Mouse (Mus musculus) liver, embryonic 14.5 days (tissue): Measurements from ENCODE around the gene Slc4a3. TPM values are rescaled to one million over a fixed set of nuclear protein-coding genes. Genes with fewer than 3 reads are reported as not detected.

Experiments
- ATAC-seq: fragments of 200-750 bp; cut with Nextera tagmentation; 2 replicates; pipeline ENCODE4 v1.8.0; 2017; ENCODE audit warnings: moderate number of reproducible peaks, mild to moderate bottlenecking, moderate library complexity; ENCODE audit not compliant: insufficient read depth
- DNase-seq, 3 experiments: peaks; one replicate each; pipeline ENCODE4 v3.0.0-alpha.2; 2012 to 2013; ENCODE audit warnings: low read depth in 3 of 3, low spot score in 3 of 3
- H3K27ac ChIP-seq: fragments of 300-500 bp; sonication (generic); 2 replicates; pipeline ENCODE4 v1.5.1; 2014; ENCODE audit warnings: moderate library complexity, mild to moderate bottlenecking, control low read depth, inconsistent platforms
- H3K27me3 ChIP-seq: fragments of 300-500 bp; sonication (generic); 2 replicates; pipeline ENCODE4 v1.6.1; 2014; ENCODE audit warnings: mild to moderate bottlenecking, low read length, moderate library complexity; ENCODE audit not compliant: control insufficient read depth, insufficient read depth
- H3K36me3 ChIP-seq: fragments of 300-500 bp; sonication (generic); replicated peaks from 2 replicates; pipeline ENCODE4 v1.6.1; 2014; ENCODE audit warnings: low read depth; ENCODE audit not compliant: control insufficient read depth, insufficient read depth
- H3K4me1 ChIP-seq, 2 experiments: fragments of 200-500 bp in 1 of 2; fragments of 300-500 bp in 1 of 2; sonication (generic) in 1 of 2; replicated peaks; 2 replicates each; pipeline ENCODE4 v1.6.1; 2012 to 2014; ENCODE audit warnings: antibody characterized with exemption in 1 of 2, inconsistent platforms in 1 of 2, low read length in 1 of 2; ENCODE audit not compliant: control insufficient read depth in 2 of 2, insufficient read depth in 2 of 2
- H3K4me2 ChIP-seq: fragments of 300-500 bp; sonication (generic); 2 replicates; pipeline ENCODE4 v1.6.1; 2014; ENCODE audit warnings: low read depth, mild to moderate bottlenecking, control low read depth, moderate library complexity
- H3K4me3 ChIP-seq, 2 experiments: fragments of 200-500 bp in 1 of 2; fragments of 300-500 bp in 1 of 2; sonication (generic) in 1 of 2; 2 replicates each; pipeline ENCODE4 v1.5.1; 2012 to 2014; ENCODE audit warnings: low read depth in 2 of 2, low read length in 2 of 2, mild to moderate bottlenecking in 2 of 2, control low read depth in 1 of 2, inconsistent platforms in 1 of 2, moderate library complexity in 1 of 2; ENCODE audit not compliant: insufficient read depth in 1 of 2
- H3K9ac ChIP-seq: fragments of 300-500 bp; sonication (generic); replicated peaks from 2 replicates; pipeline ENCODE4 v1.6.1; 2014; ENCODE audit warnings: mild to moderate bottlenecking, control low read depth, moderate library complexity
- H3K9me3 ChIP-seq: fragments of 300-500 bp; sonication (generic); 2 replicates; pipeline ENCODE4 v1.6.1; 2016; ENCODE audit warnings: low read length, mixed read lengths; ENCODE audit not compliant: control insufficient read depth
- CTCF ChIP-seq: IDR thresholded peaks from 2 replicates; pipeline ENCODE4 v1.5.1; 2016; ENCODE audit warnings: antibody characterized with exemption, low read depth, control low read depth
- EP300 ChIP-seq: IDR thresholded peaks from 2 replicates; pipeline ENCODE4 v1.6.1; 2016; ENCODE audit warnings: antibody characterized with exemption, low read depth
- WGBS: fragments of 180-500 bp; shearing (Covaris S2); extraction: QIAGEN DNeasy Blood & Tissue Kit; methylation state at CpG from one replicate; pipeline ENCODE4 v1.1.7; 2014; ENCODE audit not compliant: insufficient replicate concordance; 5-methylcytosine and 5-hydroxymethylcytosine counted together
- polyA plus RNA-seq, 2 experiments: library from polyadenylated mRNA; depleted of rRNA in 1 of 2; stranded (reverse) in 1 of 2; unstranded in 1 of 2; fragments of >200 nt; fragmentation: Nextera tagmentation in 1 of 2; extraction: Ambion mirVana in 1 of 2; gene quantifications; 2 replicates each; pipeline versions ENCODE4 v1.2.1 to v1.2.3; 2012 to 2014

The Slc4a3 gene
- polyA plus RNA-seq, 2 experiments: 0.44 to 1.2 TPM

- DNase-seq: no peak
Observed at GRCm38 (mm10) chr1:75601738-75602137, 55.7 kb downstream of the Slc4a3 start.

DNA sequence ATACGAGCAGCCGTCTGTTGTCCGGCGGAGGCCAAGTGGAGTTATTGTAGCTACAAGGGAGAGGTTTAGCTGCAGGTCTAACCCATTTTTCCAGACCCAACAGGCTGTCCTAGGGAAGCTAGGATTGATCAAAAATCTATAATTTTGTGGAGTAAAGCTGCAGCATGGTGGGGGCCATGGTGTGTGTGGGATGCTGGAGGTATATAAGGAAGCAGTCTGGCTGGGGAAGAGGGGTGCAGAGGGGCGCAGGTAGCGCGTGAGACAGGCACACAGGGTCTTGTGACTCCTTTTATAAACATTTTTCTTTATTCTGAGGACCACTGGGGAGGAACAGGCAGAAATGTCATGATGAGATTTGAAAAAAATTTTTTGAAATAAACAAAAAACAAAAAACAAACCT, 57.5 kb downstream of the Slc4a3 start:
- H3K9ac ChIP-seq: no peak overlapping the region
- WGBS: 61% methylated on average over 7 of the region's 7 CpGs
- ATAC-seq: no peak

More at GRCm38 (mm10) chr1:75601738-75602137, 55.7 kb downstream of the Slc4a3 start:
- Histone ChIP-seq H3K9me3 (no peaks in the 10 kb centered on the region), H3K4me2 (no peak overlapping the region), H3K4me1 (no peaks in the 10 kb centered on the region), H3K36me3 (no peaks in the 10 kb centered on the region), H3K27me3 (no peaks in the 10 kb centered on the region), H3K4me3 (no peak overlapping the region), H3K9ac (no peak overlapping the region), H3K27ac (no peak overlapping the region)
- 15% methylated on average over 11 of the region's 12 CpGs for WGBS
- TF ChIP-seq EP300 (no peak), CTCF (no peak)
- no peak for ATAC-seq

GRCm38 (mm10) chr1:75608225-75608624, 62.2 kb downstream of the Slc4a3 start:
- Histone ChIP-seq H3K9ac (no peak overlapping the region), H3K27ac (no peak overlapping the region), H3K4me1 (no peaks in the 10 kb centered on the region), H3K4me2 (no peak overlapping the region), H3K36me3 (no peaks in the 10 kb centered on the region), H3K9me3 (no peaks in the 10 kb centered on the region), H3K27me3 (no peaks in the 10 kb centered on the region), H3K4me3 (no peak overlapping the region)
- no peak for ATAC-seq
- WGBS: 79% methylated on average over 7 of the region's 7 CpGs
- no peak for TF ChIP-seq CTCF
- TF ChIP-seq EP300: no peak
- no peak for DNase-seq

More for the DNA sequence above, 57.5 kb downstream of the Slc4a3 start:
- DNase-seq: no peak
- TF ChIP-seq CTCF: no peak
- Histone ChIP-seq H3K9me3 (no peaks in the 10 kb centered on the region), H3K27ac (no peak overlapping the region), H3K36me3 (no peaks in the 10 kb centered on the region), H3K4me1 (no peaks in the 10 kb centered on the region), H3K4me3 (no peak overlapping the region), H3K4me2 (no peak overlapping the region), H3K27me3 (no peaks in the 10 kb centered on the region)

DNA sequence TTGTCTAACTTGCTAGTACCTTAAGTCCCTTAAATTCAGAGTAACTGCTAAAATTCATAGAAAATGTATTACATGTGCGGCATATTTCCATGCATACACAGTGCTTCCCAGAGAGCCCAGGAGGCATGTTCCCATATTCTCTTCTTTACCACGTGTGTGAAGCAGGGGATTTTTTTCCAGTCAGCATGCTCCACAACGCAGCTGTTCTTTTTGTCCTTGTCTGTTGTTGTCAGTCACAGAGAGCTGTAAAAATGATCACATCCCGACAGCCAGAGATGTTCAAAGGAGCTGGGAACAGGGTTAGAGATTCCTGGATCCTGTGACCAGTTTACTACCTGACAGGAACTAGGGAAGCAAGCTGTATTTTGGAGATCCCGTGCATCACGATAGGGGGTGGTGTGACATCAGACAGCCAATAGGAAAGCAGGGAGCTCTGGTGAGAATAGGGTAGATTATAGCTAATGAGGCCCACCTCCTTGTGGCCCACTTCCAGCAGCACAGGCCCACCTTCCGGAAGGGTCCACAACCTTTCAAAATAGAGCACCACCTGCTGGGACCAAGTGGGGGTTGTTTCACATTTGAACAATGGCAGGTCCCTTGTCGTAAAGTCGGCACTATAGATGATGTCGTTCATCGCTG, 62.7 kb downstream of the Slc4a3 start:
- Histone ChIP-seq H3K4me1 (no peaks in the 10 kb centered on the region), H3K27ac (no peak overlapping the region), H3K9ac (no peak overlapping the region), H3K9me3 (no peaks in the 10 kb centered on the region), H3K4me3 (no peak overlapping the region), H3K27me3 (no peaks in the 10 kb centered on the region), H3K36me3 (no peaks in the 10 kb centered on the region), H3K4me2 (no peak overlapping the region)
- WGBS: 63% methylated on average over 11 of the region's 11 CpGs
- no peak for TF ChIP-seq EP300
- TF ChIP-seq CTCF: no peak
- ATAC-seq: no peak
- no peak for DNase-seq

DNA sequence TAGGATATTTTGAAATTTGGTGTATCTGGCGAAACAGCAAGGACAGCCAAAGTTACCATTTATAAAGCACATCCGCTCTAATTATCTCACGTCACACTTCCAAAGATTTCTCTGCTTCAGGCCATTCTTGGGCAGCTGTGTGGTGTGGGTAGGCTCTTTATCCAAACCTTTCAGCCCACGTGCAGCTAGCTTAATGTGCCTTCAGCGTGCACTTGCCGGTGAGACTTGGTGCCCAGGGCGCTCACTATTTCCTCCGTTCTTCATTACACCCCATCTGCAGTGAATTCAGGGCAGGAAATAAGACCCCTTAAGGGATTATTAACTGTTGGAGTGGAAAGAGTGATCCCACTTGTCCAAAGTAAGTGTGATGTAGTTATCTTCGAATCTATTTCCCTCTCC, 63.2 kb downstream of the Slc4a3 start:
- DNase-seq (no peak), ATAC-seq (no peak)
- no peaks in the 10 kb centered on the region for H3K27me3 ChIP-seq
- H3K36me3 ChIP-seq: no peaks in the 10 kb centered on the region
- H3K4me2 ChIP-seq: no peak overlapping the region
- no peak overlapping the region for H3K27ac ChIP-seq
- TF ChIP-seq EP300 (no peak), CTCF (no peak)
- no peak overlapping the region for H3K9ac ChIP-seq
- WGBS: 77% methylated on average over 9 of the region's 9 CpGs
- no peak overlapping the region for H3K4me3 ChIP-seq
- H3K9me3 ChIP-seq: no peaks in the 10 kb centered on the region
- H3K4me1 ChIP-seq: no peaks in the 10 kb centered on the region
